Mouse (Mus musculus): ENCODE results near the gene Gm2696. TPM values are rescaled to one million over a fixed set of nuclear protein-coding genes. Genes with fewer than 3 reads are reported as not detected.

The Gm2696 gene
- total and polyA plus RNA-seq, 3 experiments = not detected

DNA sequence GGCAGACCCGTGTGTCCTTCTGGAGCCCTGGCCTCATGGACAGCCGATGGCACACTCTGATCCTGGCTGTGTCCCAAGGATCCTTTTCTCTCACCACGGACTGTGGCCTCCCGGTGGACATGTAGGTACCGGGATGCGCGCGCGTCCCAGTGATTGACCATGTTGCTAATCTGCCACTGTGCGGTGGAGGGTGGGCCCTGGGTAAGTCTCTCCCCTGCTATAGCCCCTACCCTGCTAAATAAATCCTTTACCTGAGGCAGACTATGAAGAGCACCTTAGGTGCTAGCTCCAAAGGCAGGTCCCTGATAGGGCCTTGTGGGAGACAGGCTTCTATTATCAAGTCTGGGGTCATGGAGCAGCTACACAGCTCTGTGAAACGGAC is 50.3 kb downstream of the Gm2696 start:
- Histone ChIP-seq H3K4me1 (ENCODE audit: control insufficient read depth in 1 of 2, insufficient read depth in 2 of 2) (peaks cover 5 to 6% of the 10 kb centered on the region in 2 experiments), H3K9me3 (replicated peaks; ENCODE audit: low read length) (peaks cover 5% of the 10 kb centered on the region), H3K9ac (ENCODE audit: insufficient read depth, low read depth) (no peak overlapping the region), H3K36me3 (replicated peaks in 1 of 2; ENCODE audit: control insufficient read depth in 1 of 2, insufficient read depth in 1 of 2, low read length in 1 of 2) (no peaks in the 10 kb centered on the region), H3K4me3 (replicated peaks in 1 of 3; ENCODE audit: low read depth in 2 of 3, low read length in 2 of 3, poor library complexity in 1 of 3) (peak overlapping the region in 1 of 3 experiments; percentile 16), H3K4me2 (ENCODE audit: insufficient read depth, low read depth, poor library complexity, severe bottlenecking) (0 out of 2 replicates have a peak overlapping the region, but pooled peaks have one; percentile 4), H3K79me2 (replicated peaks; ENCODE audit: control insufficient read depth, extremely low read depth, insufficient read depth, poor library complexity, severe bottlenecking) (no peaks in the 10 kb centered on the region), H3K27me3 (replicated peaks) (peaks cover 67% of the 10 kb centered on the region), H3K27ac (ENCODE audit: insufficient read depth, low read depth) (no peak overlapping the region)
- in situ Hi-C loops (cut with MboI; ENCODE audit: low pct_ligation_motif_present, low pct_unique_long_range_greater_than_20kb, low sequenced_read_pairs) = no loop called here
- TF ChIP-seq MAZ (IDR thresholded peaks at IDR 0.05; ENCODE audit: low read depth, low read length) (no peak), USF1 (IDR thresholded peaks at IDR 0.05; ENCODE audit: low read depth, low read length) (no peak), RAD21 (IDR thresholded peaks at IDR 0.05; ENCODE audit: low read depth, low read length) (no peak), TCF12 (IDR thresholded peaks at IDR 0.05; ENCODE audit: low read depth, low read length) (no peak), GABPA (IDR thresholded peaks at IDR 0.05; ENCODE audit: insufficient replicate concordance, low read depth, low read length) (no peak), ETS1 (conservative IDR thresholded peaks at IDR 0.05; ENCODE audit: low read depth, low read length) (no peak)
- no peak for DNase-seq (ENCODE audit: extremely low read depth)
- dilution Hi-C loops (cut with MboI; ENCODE audit: extremely low pct_ligation_motif_present, extremely low pct_unique_long_range_greater_than_20kb, low sequenced_read_pairs) = no loop called here

- in situ Hi-C loops (cut with MboI; ENCODE audit: low pct_ligation_motif_present, low pct_unique_long_range_greater_than_20kb, low sequenced_read_pairs) (no loop called here), dilution Hi-C loops (cut with MboI; ENCODE audit: extremely low pct_ligation_motif_present, extremely low pct_unique_long_range_greater_than_20kb, low sequenced_read_pairs) (no loop called here)
- peaks cover 5% of the 10 kb centered on the region for H3K9me3 ChIP-seq (replicated peaks; ENCODE audit: low read length)
- no peak overlapping the region for H3K4me2 ChIP-seq (ENCODE audit: insufficient read depth, low read depth, poor library complexity, severe bottlenecking)
- TF ChIP-seq RAD21 (IDR thresholded peaks at IDR 0.05; ENCODE audit: low read depth, low read length) = no peak
- no peak for TF ChIP-seq USF1 (IDR thresholded peaks at IDR 0.05; ENCODE audit: low read depth, low read length)
- TF ChIP-seq CHD2 (IDR thresholded peaks at IDR 0.05; ENCODE audit: low read length) = no peak
- no peak for TF ChIP-seq EP300 (IDR thresholded peaks at IDR 0.05; ENCODE audit: low read length)
- no peak for TF ChIP-seq POLR2AphosphoS2 (IDR thresholded peaks at IDR 0.05; ENCODE audit: low read depth, low read length)
- TF ChIP-seq NELFE (IDR thresholded peaks at IDR 0.05; ENCODE audit: low read depth, low read length) = no peak
- no peak for TF ChIP-seq JUND (conservative IDR thresholded peaks at IDR 0.05; ENCODE audit: low read depth, low read length)
- no peak for TF ChIP-seq MAX (IDR thresholded peaks at IDR 0.05; ENCODE audit: low read length)
- no peak for TF ChIP-seq SIN3A (IDR thresholded peaks at IDR 0.05; ENCODE audit: low read length)
- no peak for TF ChIP-seq SMC3 (IDR thresholded peaks at IDR 0.05; ENCODE audit: low read depth, low read length)
- TF ChIP-seq USF2 (conservative IDR thresholded peaks at IDR 0.05; ENCODE audit: low read depth, low read length) = no peak
- TF ChIP-seq GABPA (IDR thresholded peaks at IDR 0.05; ENCODE audit: insufficient replicate concordance, low read depth, low read length) = no peak
- TF ChIP-seq HCFC1 (IDR thresholded peaks at IDR 0.05; ENCODE audit: low read depth, low read length) = no peak
- TF ChIP-seq ELF1 (IDR thresholded peaks at IDR 0.05; ENCODE audit: low read depth, low read length) = no peak
- no peak for TF ChIP-seq E2F4 (IDR thresholded peaks at IDR 0.05; ENCODE audit: insufficient replicate concordance, low read depth, low read length)
- no peak for TF ChIP-seq ZMIZ1 (IDR thresholded peaks at IDR 0.05; ENCODE audit: low read depth, low read length)
- H3K9ac ChIP-seq (ENCODE audit: insufficient read depth, low read depth) = no peak overlapping the region
- H3K27ac ChIP-seq (ENCODE audit: insufficient read depth, low read depth) = no peak overlapping the region
- DNase-seq (ENCODE audit: extremely low read depth) = no peak
- H3K4me1 ChIP-seq (ENCODE audit: control insufficient read depth in 1 of 2, insufficient read depth in 2 of 2) = peaks cover 5 to 6% of the 10 kb centered on the region in 2 experiments
- H3K4me3 ChIP-seq (replicated peaks in 1 of 3; ENCODE audit: low read depth in 2 of 3, low read length in 2 of 3, poor library complexity in 1 of 3) = no peak overlapping the region
- peaks cover 54% of the 10 kb centered on the region for H3K27me3 ChIP-seq (replicated peaks)
- H3K79me2 ChIP-seq (replicated peaks; ENCODE audit: control insufficient read depth, extremely low read depth, insufficient read depth, poor library complexity, severe bottlenecking) = no peaks in the 10 kb centered on the region
- no peaks in the 10 kb centered on the region for H3K36me3 ChIP-seq (replicated peaks in 1 of 2; ENCODE audit: control insufficient read depth in 1 of 2, insufficient read depth in 1 of 2, low read length in 1 of 2)
Measured at GRCm38 (mm10) chr10:77867546-77867945, 53.1 kb downstream of the Gm2696 start.
